Mouse (Mus musculus): ENCODE data around the gene Lrrc56. TPM values are rescaled to one million over a fixed set of nuclear protein-coding genes. Genes with fewer than 3 reads are reported as not detected.

Gene Lrrc56
- polyA plus RNA-seq, 1 experiment from 2014 or later = 6.7 TPM

- ATAC-seq (no peak), DNase-seq (ENCODE audit: low spot score) (no peak)
- Histone ChIP-seq H3K27me3 (replicated peaks; ENCODE audit: control insufficient read depth, insufficient read depth, low read length) (no peaks in the 10 kb centered on the region), H3K36me3 (ENCODE audit: control insufficient read depth, insufficient read depth, low read length) (peaks cover 7% of the 10 kb centered on the region; the same call in 1 of the 2 replicates), H3K4me1 (ENCODE audit: control insufficient read depth, insufficient read depth, low read length) (peaks cover 18% of the 10 kb centered on the region), H3K9me3 (replicated peaks; ENCODE audit: control insufficient read depth, low read length) (no peaks in the 10 kb centered on the region), H3K27ac (ENCODE audit: low read depth, low read length) (no peak overlapping the region), H3K4me3 (ENCODE audit: low read depth, low read length) (no peak overlapping the region), H3K9ac (ENCODE audit: low read length) (no peak overlapping the region), H3K4me2 (ENCODE audit: low read length) (no peak overlapping the region)
- WGBS = 94% methylated on average over 5 of the region's 5 CpGs
Observed at GRCm38 (mm10) chr7:141218557-141219133, 24.7 kb downstream of the Lrrc56 start.

- no peak for ATAC-seq
- Histone ChIP-seq H3K4me3 (ENCODE audit: low read depth, low read length) (no peak overlapping the region), H3K9ac (ENCODE audit: low read length) (no peak overlapping the region), H3K4me2 (ENCODE audit: low read length) (no peak overlapping the region), H3K27ac (ENCODE audit: low read depth, low read length) (no peak overlapping the region), H3K27me3 (replicated peaks; ENCODE audit: control insufficient read depth, insufficient read depth, low read length) (no peaks in the 10 kb centered on the region), H3K36me3 (ENCODE audit: control insufficient read depth, insufficient read depth, low read length) (peaks cover 7% of the 10 kb centered on the region; the same call in 1 of the 2 replicates), H3K9me3 (replicated peaks; ENCODE audit: control insufficient read depth, low read length) (no peaks in the 10 kb centered on the region), H3K4me1 (ENCODE audit: control insufficient read depth, insufficient read depth, low read length) (peaks cover 18% of the 10 kb centered on the region)
- no peak for DNase-seq (ENCODE audit: low spot score)
- 100% methylated on average over 1 of the region's 1 CpGs for WGBS
Observed at GRCm38 (mm10) chr7:141219558-141220099, 25.7 kb downstream of the Lrrc56 start.

- no peak overlapping the region for H3K4me3 ChIP-seq (ENCODE audit: low read depth, low read length)
- no peak overlapping the region for H3K9ac ChIP-seq (ENCODE audit: low read length)
- no peaks in the 10 kb centered on the region for H3K9me3 ChIP-seq (replicated peaks; ENCODE audit: control insufficient read depth, low read length)
- peaks cover 7% of the 10 kb centered on the region; the same call in 1 of the 2 replicates for H3K36me3 ChIP-seq (ENCODE audit: control insufficient read depth, insufficient read depth, low read length)
- DNase-seq (ENCODE audit: low spot score) = no peak
- H3K4me2 ChIP-seq (ENCODE audit: low read length) = no peak overlapping the region
- H3K27me3 ChIP-seq (replicated peaks; ENCODE audit: control insufficient read depth, insufficient read depth, low read length) = no peaks in the 10 kb centered on the region
- whole genome bisulfite sequencing = 76% methylated on average over 1 of the region's 1 CpGs
- H3K27ac ChIP-seq (ENCODE audit: low read depth, low read length) = no peak overlapping the region; the same call in 1 of the 2 replicates
- ATAC-seq = no peak
- peaks cover 13% of the 10 kb centered on the region for H3K4me1 ChIP-seq (ENCODE audit: control insufficient read depth, insufficient read depth, low read length)
Observed at GRCm38 (mm10) chr7:141220377-141220776, 26.4 kb downstream of the Lrrc56 start.

- Histone ChIP-seq H3K4me1 (ENCODE audit: control insufficient read depth, insufficient read depth, low read length) (peaks cover 9% of the 10 kb centered on the region), H3K36me3 (ENCODE audit: control insufficient read depth, insufficient read depth, low read length) (peaks cover 7% of the 10 kb centered on the region; the same call in 1 of the 2 replicates), H3K9me3 (replicated peaks; ENCODE audit: control insufficient read depth, low read length) (no peaks in the 10 kb centered on the region), H3K4me2 (ENCODE audit: low read length) (peak overlapping the region; percentile 72), H3K27me3 (replicated peaks; ENCODE audit: control insufficient read depth, insufficient read depth, low read length) (no peaks in the 10 kb centered on the region), H3K27ac (ENCODE audit: low read depth, low read length) (peak overlapping the region; percentile 65), H3K4me3 (ENCODE audit: low read depth, low read length) (peak overlapping the region; percentile 40), H3K9ac (ENCODE audit: low read length) (peak overlapping the region; percentile 59)
- ATAC-seq (peak; percentile 98), DNase-seq (ENCODE audit: low spot score) (peak; percentile 98)
- 4% methylated on average over 43 of the region's 44 CpGs for WGBS
Observed at GRCm38 (mm10) chr7:141221249-141222125, 27.5 kb downstream of the Lrrc56 start.

- H3K4me1 ChIP-seq (ENCODE audit: control insufficient read depth, insufficient read depth, low read length) = peaks cover 7% of the 10 kb centered on the region
- H3K4me3 ChIP-seq (ENCODE audit: low read depth, low read length) = peak overlapping the region; percentile 40
- no peaks in the 10 kb centered on the region for H3K9me3 ChIP-seq (replicated peaks; ENCODE audit: control insufficient read depth, low read length)
- peak overlapping the region; percentile 59 for H3K9ac ChIP-seq (ENCODE audit: low read length)
- 9% methylated on average over 8 of the region's 8 CpGs for WGBS
- H3K27ac ChIP-seq (ENCODE audit: low read depth, low read length) = peak overlapping the region; percentile 65
- H3K36me3 ChIP-seq (ENCODE audit: control insufficient read depth, insufficient read depth, low read length) = peaks cover 7% of the 10 kb centered on the region; the same call in 1 of the 2 replicates
- ATAC-seq (no peak), DNase-seq (ENCODE audit: low spot score) (no peak)
- no peaks in the 10 kb centered on the region for H3K27me3 ChIP-seq (replicated peaks; ENCODE audit: control insufficient read depth, insufficient read depth, low read length)
- peak overlapping the region; percentile 72 for H3K4me2 ChIP-seq (ENCODE audit: low read length)
Observed at GRCm38 (mm10) chr7:141222126-141222467, 28.1 kb downstream of the Lrrc56 start.

- H3K9ac ChIP-seq (ENCODE audit: low read length) = no peak overlapping the region
- peak overlapping the region; percentile 65; the same call in 1 of the 2 replicates for H3K27ac ChIP-seq (ENCODE audit: low read depth, low read length)
- peaks cover 7% of the 10 kb centered on the region for H3K4me1 ChIP-seq (ENCODE audit: control insufficient read depth, insufficient read depth, low read length)
- ATAC-seq (no peak), DNase-seq (ENCODE audit: low spot score) (no peak)
- no peaks in the 10 kb centered on the region for H3K9me3 ChIP-seq (replicated peaks; ENCODE audit: control insufficient read depth, low read length)
- no peak overlapping the region for H3K4me3 ChIP-seq (ENCODE audit: low read depth, low read length)
- peaks cover 7% of the 10 kb centered on the region; the same call in 1 of the 2 replicates for H3K36me3 ChIP-seq (ENCODE audit: control insufficient read depth, insufficient read depth, low read length)
- no peak overlapping the region; the same call in 1 of the 2 replicates for H3K4me2 ChIP-seq (ENCODE audit: low read length)
- H3K27me3 ChIP-seq (replicated peaks; ENCODE audit: control insufficient read depth, insufficient read depth, low read length) = no peaks in the 10 kb centered on the region
- 88% methylated on average over 4 of the region's 4 CpGs for WGBS
Observed at GRCm38 (mm10) chr7:141222696-141223215, 28.8 kb downstream of the Lrrc56 start.

- Histone ChIP-seq H3K4me3 (ENCODE audit: low read depth, low read length) (no peak overlapping the region), H3K4me2 (ENCODE audit: low read length) (no peak overlapping the region), H3K27ac (ENCODE audit: low read depth, low read length) (no peak overlapping the region), H3K4me1 (ENCODE audit: control insufficient read depth, insufficient read depth, low read length) (peaks cover 18% of the 10 kb centered on the region), H3K36me3 (ENCODE audit: control insufficient read depth, insufficient read depth, low read length) (peaks cover 13% of the 10 kb centered on the region), H3K27me3 (replicated peaks; ENCODE audit: control insufficient read depth, insufficient read depth, low read length) (no peaks in the 10 kb centered on the region), H3K9me3 (replicated peaks; ENCODE audit: control insufficient read depth, low read length) (no peaks in the 10 kb centered on the region), H3K9ac (ENCODE audit: low read length) (no peak overlapping the region)
- DNase-seq (ENCODE audit: low spot score) (no peak), ATAC-seq (no peak)
- 81% methylated on average over 6 of the region's 6 CpGs for WGBS
Observed at GRCm38 (mm10) chr7:141226535-141226934, 32.6 kb downstream of the Lrrc56 start.

GRCm38 (mm10) chr7:141227796-141228195 is 33.8 kb downstream of the Lrrc56 start:
- DNase-seq (ENCODE audit: low spot score) (no peak), ATAC-seq (no peak; the same call in 1 of the 2 replicates)
- Histone ChIP-seq H3K9me3 (replicated peaks; ENCODE audit: control insufficient read depth, low read length) (no peaks in the 10 kb centered on the region), H3K36me3 (ENCODE audit: control insufficient read depth, insufficient read depth, low read length) (peaks cover 26% of the 10 kb centered on the region), H3K27ac (ENCODE audit: low read depth, low read length) (no peak overlapping the region), H3K9ac (ENCODE audit: low read length) (peak overlapping the region; percentile 97; the same call in 1 of the 2 replicates), H3K4me3 (ENCODE audit: low read depth, low read length) (no peak overlapping the region), H3K4me2 (ENCODE audit: low read length) (no peak overlapping the region), H3K4me1 (ENCODE audit: control insufficient read depth, insufficient read depth, low read length) (peaks cover 11% of the 10 kb centered on the region), H3K27me3 (replicated peaks; ENCODE audit: control insufficient read depth, insufficient read depth, low read length) (no peaks in the 10 kb centered on the region)
- 71% methylated on average over 4 of the region's 4 CpGs for WGBS
